Mouse (Mus musculus) embryonic facial prominence, embryonic 12.5 days (tissue): ENCODE results near the gene Hoxd4. TPM values are rescaled to one million over a fixed set of nuclear protein-coding genes. Genes with fewer than 3 reads are reported as not detected.
A peak's percentile ranks its signal among the peaks of the same experiment; 100 is the strongest.

Experiments used
- ATAC-seq: fragments of 200-750 bp; cut with Nextera tagmentation; 2 replicates; pipeline ENCODE4 v1.8.0; 2017; ENCODE audit not compliant: insufficient number of reproducible peaks, insufficient read depth, low FRiP score, low TSS enrichment
- H3K27ac ChIP-seq: fragments of 300-500 bp; sonication (generic); 2 replicates; pipeline ENCODE4 v1.5.1; 2016; ENCODE audit warnings: mild to moderate bottlenecking
- H3K27me3 ChIP-seq: fragments of 300-500 bp; sonication (generic); 2 replicates; pipeline ENCODE4 v1.6.1; 2016; ENCODE audit warnings: mild to moderate bottlenecking, moderate library complexity
- H3K36me3 ChIP-seq: fragments of 300-500 bp; sonication (generic); 2 replicates; pipeline ENCODE4 v1.6.1; 2016; ENCODE audit warnings: mild to moderate bottlenecking
- H3K4me1 ChIP-seq: fragments of 300-500 bp; sonication (generic); 2 replicates; pipeline ENCODE4 v1.6.1; 2016
- H3K4me2 ChIP-seq: fragments of 300-500 bp; sonication (generic); replicated peaks from 2 replicates; pipeline ENCODE4 v1.6.1; 2016; ENCODE audit warnings: mild to moderate bottlenecking, moderate library complexity
- H3K4me3 ChIP-seq: fragments of 300-500 bp; sonication (generic); 2 replicates; pipeline ENCODE4 v1.5.1; 2016; ENCODE audit warnings: mild to moderate bottlenecking
- H3K9ac ChIP-seq: fragments of 300-500 bp; sonication (generic); 2 replicates; pipeline ENCODE4 v1.6.1; 2016; ENCODE audit warnings: mild to moderate bottlenecking, moderate library complexity
- H3K9me3 ChIP-seq: fragments of 300-500 bp; sonication (generic); 2 replicates; pipeline ENCODE4 v1.6.1; 2016; ENCODE audit warnings: mild to moderate bottlenecking, moderate library complexity
- WGBS: fragments of 180-500 bp; shearing (Covaris S2); methylation state at CpG from one replicate; pipeline ENCODE4 v1.1.7; 2016; 5-methylcytosine and 5-hydroxymethylcytosine counted together
- polyA plus RNA-seq: library from polyadenylated mRNA; unstranded; fragments of >200 nt; fragmentation: Nextera tagmentation; extraction: Ambion mirVana; gene quantifications from 2 replicates; pipeline ENCODE4 v1.2.1, GENCODE M21; 2016

Hoxd4 gene
- polyA plus RNA-seq, 1 experiment from 2014 or later: 0.14 TPM

DNA sequence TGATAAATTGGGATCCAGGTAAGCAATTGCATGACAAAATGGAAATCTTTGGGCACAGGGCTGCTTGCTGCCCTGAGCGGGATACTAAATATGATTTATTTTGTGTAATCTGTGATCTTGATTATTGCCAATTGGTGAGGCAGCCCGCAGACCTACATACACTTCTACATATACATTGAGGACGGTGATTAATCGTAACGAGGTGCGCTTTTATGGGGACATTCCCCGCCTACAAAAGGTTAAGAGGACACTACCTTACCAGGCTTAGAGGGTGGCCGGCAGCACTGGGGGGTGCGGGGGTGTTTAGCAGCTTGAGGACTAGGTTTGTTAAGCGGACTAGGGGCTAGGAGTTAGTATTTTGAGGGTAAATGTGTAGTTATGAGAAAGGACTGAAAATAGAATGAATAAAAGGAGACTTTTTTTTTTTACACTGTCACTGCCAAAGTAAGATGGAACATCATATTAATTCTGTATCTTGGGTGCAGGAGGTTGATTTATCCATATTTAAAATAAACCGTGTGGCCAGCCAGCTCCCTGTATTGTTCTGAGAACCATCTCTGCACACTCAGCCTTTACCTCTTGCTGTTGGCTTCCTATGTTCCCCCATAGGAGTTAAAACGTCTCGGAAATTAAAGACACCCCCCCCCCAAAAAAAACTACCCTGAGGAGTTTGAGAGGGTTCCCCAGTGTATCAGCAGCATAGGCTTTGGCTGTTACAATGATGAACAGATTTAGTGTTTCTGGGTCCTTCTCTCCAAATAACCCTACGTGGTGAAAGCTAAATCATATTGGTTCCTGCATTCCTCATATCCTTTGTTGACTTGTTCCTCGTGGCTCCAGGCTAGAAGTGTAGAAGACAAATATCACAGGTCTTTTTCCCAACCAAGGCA, 25.2 kb downstream of the Hoxd4 start:
- WGBS: 2% methylated on average over 15 of the region's 15 CpGs
- Histone ChIP-seq H3K27me3 (peaks cover 96% of the 10 kb centered on the region), H3K9me3 (no peaks in the 10 kb centered on the region), H3K4me1 (no peaks in the 10 kb centered on the region), H3K27ac (no peak overlapping the region), H3K4me2 (no peak overlapping the region), H3K4me3 (no peak overlapping the region), H3K36me3 (no peaks in the 10 kb centered on the region), H3K9ac (no peak overlapping the region)
- ATAC-seq: no peak

DNA sequence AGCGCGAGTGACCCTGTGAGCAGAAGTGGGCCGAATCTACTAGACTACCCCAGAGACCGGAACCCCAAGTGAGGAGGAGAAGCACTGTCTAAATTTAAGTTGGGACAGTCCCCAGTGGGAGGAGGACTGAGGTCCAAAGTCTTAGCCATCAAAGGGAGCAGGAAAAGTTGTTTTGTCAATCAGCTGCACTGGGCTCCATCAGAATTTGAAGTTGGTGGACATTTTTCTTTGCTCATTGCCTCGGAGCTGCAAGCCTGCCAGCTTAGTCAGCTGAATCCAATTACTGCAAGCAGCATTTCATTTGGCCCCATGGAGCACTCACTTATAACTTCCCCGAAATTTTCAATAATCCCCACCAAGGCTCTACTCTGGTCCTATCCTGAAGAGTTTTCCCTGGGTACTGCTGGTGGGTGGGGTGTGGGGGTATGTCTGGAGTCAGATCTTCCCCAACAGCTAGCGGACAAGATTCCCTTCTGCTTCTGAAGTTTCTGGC, 25.9 kb downstream of the Hoxd4 start:
- no peak overlapping the region for H3K27ac ChIP-seq
- H3K36me3 ChIP-seq: no peaks in the 10 kb centered on the region
- H3K9me3 ChIP-seq: no peaks in the 10 kb centered on the region
- no peak overlapping the region for H3K9ac ChIP-seq
- no peak overlapping the region for H3K4me3 ChIP-seq
- H3K4me2 ChIP-seq: no peak overlapping the region
- 2% methylated on average over 7 of the region's 7 CpGs for WGBS
- H3K27me3 ChIP-seq: peaks cover 96% of the 10 kb centered on the region
- no peak for ATAC-seq
- no peaks in the 10 kb centered on the region for H3K4me1 ChIP-seq

DNA sequence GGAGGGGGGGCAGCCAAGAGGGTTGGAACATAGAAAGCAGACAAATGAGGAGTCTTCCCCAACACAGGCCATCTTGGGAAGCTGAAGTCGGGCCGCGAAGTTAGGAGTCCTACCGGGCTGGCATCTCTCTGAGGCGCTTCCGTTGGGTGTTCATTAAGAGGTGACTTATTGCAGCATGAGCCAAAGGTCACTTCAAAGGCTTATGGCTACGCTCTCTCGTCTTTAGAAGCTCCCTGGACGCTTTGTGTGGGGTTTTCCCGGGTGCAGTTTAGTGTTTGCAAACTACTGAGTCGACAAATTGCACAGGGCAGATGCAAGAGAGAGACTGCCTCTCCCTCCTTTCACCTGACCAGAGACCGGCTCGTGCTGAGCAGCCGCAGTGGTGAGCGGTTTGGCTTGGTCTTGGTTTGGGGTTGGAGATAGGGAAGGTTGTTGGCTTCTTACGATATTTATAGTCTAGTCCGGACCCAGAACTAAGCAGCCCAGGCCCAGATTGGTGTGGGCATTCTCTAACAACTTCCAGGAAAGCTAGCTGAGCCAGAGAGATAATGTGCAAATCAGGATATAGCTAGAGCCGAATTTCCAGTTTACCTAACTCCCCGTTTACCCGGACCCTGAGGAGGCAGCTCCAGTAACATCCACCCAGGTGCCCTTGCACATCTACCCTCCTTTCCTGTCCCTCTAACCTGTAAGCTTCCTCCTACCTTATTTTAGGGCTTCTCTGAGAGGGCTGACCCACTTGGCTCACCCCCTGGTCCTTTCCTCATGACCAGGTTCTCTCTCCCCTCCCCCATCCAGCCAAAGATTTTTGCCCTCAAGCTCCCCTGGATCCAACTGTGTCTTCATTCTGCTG, 27.1 kb downstream of the Hoxd4 start:
- WGBS: under 1% methylated on average over 20 of the region's 20 CpGs
- no peak overlapping the region for H3K4me2 ChIP-seq
- no peaks in the 10 kb centered on the region for H3K36me3 ChIP-seq
- H3K27me3 ChIP-seq: peaks cover 98% of the 10 kb centered on the region
- no peaks in the 10 kb centered on the region for H3K9me3 ChIP-seq
- H3K4me3 ChIP-seq: no peak overlapping the region
- no peak overlapping the region for H3K27ac ChIP-seq
- no peak overlapping the region for H3K9ac ChIP-seq
- no peaks in the 10 kb centered on the region for H3K4me1 ChIP-seq
- no peak for ATAC-seq

DNA sequence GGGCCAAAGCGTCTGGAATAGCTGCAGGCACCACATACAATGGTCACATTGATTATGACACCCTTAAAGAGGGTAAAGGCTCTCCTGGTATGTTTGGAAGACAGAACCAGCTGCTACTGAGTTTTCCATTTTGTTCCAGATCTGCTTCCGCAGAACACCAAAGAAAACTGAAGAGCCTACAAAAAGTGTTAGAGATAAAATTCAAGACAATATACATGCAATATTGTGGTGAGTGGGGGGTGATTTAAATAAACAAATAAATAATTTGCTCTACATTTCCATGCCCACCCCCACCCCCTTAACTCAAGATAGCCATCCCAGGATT, 27.7 kb downstream of the Hoxd4 start:
- H3K27me3 ChIP-seq: peaks cover 98% of the 10 kb centered on the region
- no peak overlapping the region for H3K9ac ChIP-seq
- no peaks in the 10 kb centered on the region for H3K9me3 ChIP-seq
- no peaks in the 10 kb centered on the region for H3K36me3 ChIP-seq
- no peak overlapping the region for H3K4me3 ChIP-seq
- H3K27ac ChIP-seq: no peak overlapping the region
- ATAC-seq: no peak
- no peaks in the 10 kb centered on the region for H3K4me1 ChIP-seq
- no peak overlapping the region for H3K4me2 ChIP-seq
- WGBS: 2% methylated on average over 2 of the region's 2 CpGs

DNA sequence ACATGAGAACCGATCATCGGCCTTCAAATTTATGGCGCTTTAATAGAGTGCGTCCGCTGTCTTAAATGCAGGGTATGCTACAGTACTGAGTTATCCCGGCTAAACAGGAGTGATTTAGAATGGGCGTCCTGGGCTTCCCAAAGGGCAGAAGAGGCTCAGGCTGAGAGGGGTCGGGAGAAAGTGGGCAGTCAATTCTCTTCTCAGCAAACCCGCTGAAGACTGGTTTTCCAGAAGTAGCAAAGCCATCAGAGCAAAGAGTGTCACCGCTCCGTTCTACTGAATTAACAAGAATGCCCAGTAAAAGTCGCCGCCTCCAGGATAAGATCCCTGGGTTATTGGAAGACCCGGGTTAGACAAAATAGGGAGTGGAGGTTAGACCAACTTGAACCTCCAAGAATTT, 28.1 kb downstream of the Hoxd4 start:
- 2% methylated on average over 14 of the region's 14 CpGs for WGBS
- Histone ChIP-seq H3K9ac (no peak overlapping the region), H3K4me2 (no peak overlapping the region), H3K27ac (no peak overlapping the region), H3K27me3 (peaks cover 98% of the 10 kb centered on the region), H3K36me3 (no peaks in the 10 kb centered on the region), H3K4me3 (no peak overlapping the region), H3K4me1 (no peaks in the 10 kb centered on the region), H3K9me3 (no peaks in the 10 kb centered on the region)
- ATAC-seq: no peak

DNA sequence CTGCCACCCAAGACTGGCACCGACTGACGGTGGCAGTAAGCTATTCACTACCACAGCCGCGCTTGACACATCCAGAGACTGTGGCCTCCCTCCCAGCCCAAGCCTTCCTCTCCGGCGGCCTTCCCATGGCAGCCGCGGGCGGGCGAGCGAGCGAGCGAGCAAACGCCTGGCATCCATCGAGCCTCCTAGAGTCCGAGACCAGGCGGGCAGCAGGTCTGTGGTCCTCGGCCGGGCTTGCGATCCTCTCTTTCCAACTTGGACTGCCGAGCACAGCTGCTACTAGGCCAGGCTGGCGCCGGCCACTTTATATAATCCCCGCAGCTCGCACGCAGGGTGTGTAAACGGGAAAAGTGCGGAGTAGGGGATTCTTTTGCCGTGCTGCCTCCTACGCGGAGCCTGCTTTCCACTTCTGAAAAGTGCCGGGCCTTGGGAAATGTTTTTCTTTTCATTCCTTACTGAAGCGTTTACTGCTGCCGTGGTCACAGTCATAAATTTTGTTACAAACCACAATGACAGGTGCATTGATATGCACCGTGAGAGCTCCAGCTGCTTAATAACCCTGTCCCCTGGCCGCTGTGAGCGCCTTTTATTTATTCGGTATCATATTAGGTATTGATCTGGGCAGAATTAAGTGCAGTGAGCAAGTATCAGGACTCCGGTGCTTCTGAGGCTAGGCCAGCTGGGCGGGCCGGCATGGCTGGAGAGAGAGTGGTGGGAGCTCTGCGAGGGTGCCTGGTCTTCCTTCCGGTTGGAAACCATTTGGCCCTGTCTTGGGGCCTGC, 28.8 kb downstream of the Hoxd4 start:
- Histone ChIP-seq H3K4me2 (peak overlapping the region; percentile 5; the same call in 1 of the 2 replicates), H3K9ac (no peak overlapping the region)
- no peak for ATAC-seq

DNA sequence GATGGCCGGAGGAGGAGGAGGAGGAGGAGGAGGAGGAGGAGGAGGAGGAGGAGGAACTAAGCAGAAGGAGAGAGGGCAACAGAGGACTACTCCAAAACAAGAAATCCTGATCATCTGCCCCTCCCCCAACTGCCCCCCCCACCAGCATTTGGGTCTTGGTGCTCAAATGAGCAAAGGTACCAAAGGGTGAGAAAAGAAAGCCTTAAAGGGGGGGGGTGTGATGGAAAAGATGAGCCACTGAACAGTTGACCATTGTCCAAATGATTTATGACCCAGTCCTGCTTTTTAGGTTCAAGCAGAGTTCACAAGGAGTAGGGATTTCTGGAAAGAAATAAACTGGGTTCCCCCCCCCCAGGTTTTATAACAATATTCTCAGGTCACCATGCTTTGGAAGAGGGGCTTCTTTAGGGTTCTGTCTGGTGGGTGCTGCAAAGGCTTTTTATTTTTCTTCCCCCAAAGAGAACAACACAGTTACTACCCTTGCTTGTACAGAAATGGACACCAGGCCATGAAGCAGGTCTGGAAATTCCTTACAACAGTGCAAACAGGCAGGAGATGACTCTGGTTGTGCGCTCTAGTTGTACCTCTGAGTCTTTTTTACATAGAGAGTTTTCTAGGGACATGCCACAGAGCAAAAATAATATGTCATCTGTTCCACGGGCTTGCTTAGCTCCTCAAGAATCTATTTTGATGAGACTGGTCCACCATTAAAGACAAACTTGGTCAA, 29.7 kb downstream of the Hoxd4 start:
- no peaks in the 10 kb centered on the region for H3K9me3 ChIP-seq
- 22% methylated on average over 2 of the region's 3 CpGs for WGBS
- no peak overlapping the region for H3K4me3 ChIP-seq
- no peak overlapping the region for H3K9ac ChIP-seq
- peaks cover 98% of the 10 kb centered on the region for H3K27me3 ChIP-seq
- no peak overlapping the region for H3K4me2 ChIP-seq
- H3K36me3 ChIP-seq: no peaks in the 10 kb centered on the region
- H3K4me1 ChIP-seq: no peaks in the 10 kb centered on the region
- ATAC-seq: no peak
- no peak overlapping the region for H3K27ac ChIP-seq

More for the DNA sequence above, 28.8 kb downstream of the Hoxd4 start:
- Histone ChIP-seq H3K27ac (no peak overlapping the region), H3K36me3 (no peaks in the 10 kb centered on the region), H3K9me3 (no peaks in the 10 kb centered on the region), H3K4me1 (no peaks in the 10 kb centered on the region), H3K27me3 (peaks cover 98% of the 10 kb centered on the region), H3K4me3 (no peak overlapping the region)
- WGBS: 1% methylated on average over 43 of the region's 43 CpGs

DNA sequence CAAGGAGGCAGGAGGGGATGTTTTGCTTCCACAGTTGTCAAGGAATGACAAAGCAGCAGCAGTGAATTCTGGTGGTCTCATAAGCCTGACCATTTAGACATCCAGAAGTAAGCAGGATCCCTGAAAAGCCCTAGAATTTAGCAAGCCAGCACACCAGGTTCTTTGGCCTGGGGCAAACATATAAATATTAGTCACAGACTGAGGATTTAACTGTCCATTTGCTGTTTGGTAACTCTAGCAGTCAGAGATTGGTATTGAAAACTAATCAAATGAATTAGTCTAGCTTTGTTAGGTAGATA, 30.2 kb downstream of the Hoxd4 start:
- Histone ChIP-seq H3K27me3 (peaks cover 98% of the 10 kb centered on the region), H3K4me1 (no peaks in the 10 kb centered on the region), H3K4me3 (no peak overlapping the region), H3K4me2 (no peak overlapping the region), H3K9ac (no peak overlapping the region), H3K9me3 (no peaks in the 10 kb centered on the region), H3K36me3 (no peaks in the 10 kb centered on the region), H3K27ac (no peak overlapping the region)
- no peak for ATAC-seq

DNA sequence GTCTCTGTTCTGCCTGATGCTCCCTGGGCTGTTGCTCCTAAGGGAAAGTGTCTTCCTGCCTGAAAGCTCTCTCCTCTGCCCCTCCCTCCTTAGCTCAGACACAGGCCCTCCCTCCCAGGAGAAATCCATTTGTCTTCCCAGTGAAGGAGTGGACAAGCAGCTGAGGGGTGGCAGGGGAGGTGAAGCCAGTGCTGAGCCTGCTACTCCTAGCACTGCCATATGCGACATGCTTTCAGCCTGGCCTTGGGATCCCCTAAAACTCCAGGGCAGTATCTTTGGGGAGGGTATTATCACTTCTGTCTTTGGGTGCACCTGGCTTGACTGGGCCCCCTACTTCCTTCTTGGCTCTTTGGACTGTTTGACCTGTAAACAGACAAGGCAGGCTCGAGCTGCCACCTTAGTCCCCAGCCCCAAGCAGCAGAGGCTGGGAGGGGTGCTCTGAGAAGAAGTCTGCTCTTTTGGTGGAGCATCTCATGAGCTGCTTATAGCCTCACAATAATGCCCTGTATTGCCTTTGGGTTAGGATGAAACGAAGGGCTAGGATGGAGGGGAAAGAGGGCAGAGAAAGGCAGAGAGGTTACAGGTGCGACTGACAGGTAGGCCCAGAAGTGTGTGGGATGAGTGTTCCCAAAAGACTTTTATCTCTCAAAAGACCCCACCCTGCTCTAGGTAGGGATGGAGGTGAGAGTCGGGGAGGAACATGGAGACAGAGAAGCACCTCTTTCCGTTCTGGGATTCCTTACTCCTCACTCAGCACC, 34.0 kb downstream of the Hoxd4 start:
- H3K4me2 ChIP-seq: no peak overlapping the region
- H3K27me3 ChIP-seq: peaks cover 88% of the 10 kb centered on the region
- peaks cover 7% of the 10 kb centered on the region for H3K4me1 ChIP-seq
- no peak overlapping the region for H3K9ac ChIP-seq
- H3K27ac ChIP-seq: no peak overlapping the region
- no peak for ATAC-seq
- 0% methylated on average over 6 of the region's 6 CpGs for WGBS
- no peaks in the 10 kb centered on the region for H3K36me3 ChIP-seq
- H3K4me3 ChIP-seq: no peak overlapping the region
- H3K9me3 ChIP-seq: no peaks in the 10 kb centered on the region

DNA sequence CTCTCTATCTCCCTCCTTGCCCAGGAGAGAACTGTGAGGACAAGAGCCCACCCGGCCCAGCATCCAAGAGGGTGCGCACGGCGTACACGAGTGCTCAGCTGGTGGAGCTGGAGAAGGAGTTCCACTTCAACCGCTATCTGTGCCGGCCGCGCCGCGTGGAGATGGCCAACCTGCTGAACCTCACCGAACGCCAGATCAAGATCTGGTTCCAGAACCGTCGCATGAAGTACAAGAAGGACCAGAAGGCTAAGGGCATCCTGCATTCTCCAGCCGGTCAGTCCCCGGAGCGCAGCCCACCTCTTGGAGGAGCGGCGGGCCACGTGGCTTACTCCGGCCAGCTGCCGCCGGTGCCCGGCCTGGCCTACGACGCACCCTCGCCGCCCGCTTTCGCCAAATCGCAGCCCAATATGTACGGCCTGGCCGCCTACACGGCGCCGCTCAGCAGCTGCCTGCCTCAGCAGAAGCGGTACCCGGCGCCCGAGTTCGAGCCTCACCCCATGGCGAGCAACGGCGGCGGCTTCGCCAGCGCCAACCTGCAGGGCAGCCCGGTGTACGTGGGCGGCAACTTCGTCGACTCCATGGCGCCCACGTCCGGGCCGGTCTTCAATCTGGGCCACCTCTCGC, 34.7 kb downstream of the Hoxd4 start:
- no peaks in the 10 kb centered on the region for H3K36me3 ChIP-seq
- H3K9me3 ChIP-seq: no peaks in the 10 kb centered on the region
- H3K4me2 ChIP-seq: peak overlapping the region; percentile 1
- H3K27ac ChIP-seq: no peak overlapping the region
- H3K4me1 ChIP-seq: peaks cover 7% of the 10 kb centered on the region
- peak overlapping the region; percentile 12; the same call in 1 of the 2 replicates for H3K4me3 ChIP-seq
- peaks cover 88% of the 10 kb centered on the region for H3K27me3 ChIP-seq
- ATAC-seq: no peak
- WGBS: 1% methylated on average over 58 of the region's 58 CpGs
- no peak overlapping the region for H3K9ac ChIP-seq
